Mouse (Mus musculus): ENCODE data around the gene Atrx. TPM values are rescaled to one million over a fixed set of nuclear protein-coding genes. Genes with fewer than 3 reads are reported as not detected.
"Not testable (repeated sequence)": the region's sequence is repeated elsewhere in the genome, so short reads cannot be mapped to it uniquely, and the experiment has no call there.

The Atrx gene
- 7.9 TPM for polyA plus RNA-seq (2012; fragmentation: generic; extraction: Trizol)
- long read RNA-seq, experiment 1, partial matches to known transcripts: 12 of 42 reads
- long read RNA-seq, experiment 1, other reads (novel, unspliced or antisense): 24 of 42 reads
- long read RNA-seq, experiment 2, transcript Atrx-209 (7 exons, 1,155 nt): major isoform, 5 of 152 reads
- long read RNA-seq, experiment 2, partial matches to known transcripts: 64 of 152 reads
- long read RNA-seq, experiment 2, other reads (novel, unspliced or antisense): 67 of 152 reads

DNA sequence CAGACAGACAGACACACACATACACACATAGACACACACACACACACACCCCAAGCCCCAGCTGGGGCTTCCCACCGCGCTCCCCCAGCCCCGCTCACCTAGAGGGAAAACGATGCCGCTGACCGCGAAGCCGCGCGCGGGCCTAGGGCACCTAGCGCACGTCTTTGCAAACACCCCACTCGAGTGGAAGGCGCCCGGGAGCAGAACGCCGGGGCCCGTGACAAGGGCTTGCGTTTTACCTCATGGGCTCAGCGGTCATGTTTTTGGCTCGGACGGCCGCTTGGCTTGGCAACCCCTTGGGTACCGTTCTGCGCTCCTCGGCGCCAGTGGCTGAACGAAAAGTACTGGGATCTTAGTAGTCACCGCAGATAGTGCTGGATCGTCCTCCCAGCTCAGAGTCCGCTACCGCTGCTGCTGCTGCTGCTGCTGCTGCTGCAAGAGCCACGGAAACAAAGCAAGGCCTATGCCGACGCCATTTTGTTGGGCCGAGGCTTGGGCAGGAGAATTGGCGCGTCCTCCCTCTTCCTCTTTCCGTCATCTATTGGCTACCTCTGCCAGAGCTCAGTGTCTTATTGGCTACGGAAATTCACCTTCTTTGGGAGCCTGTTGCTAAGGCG, at the start of gene Atrx:
Gene Atrx (minus strand): TSS at position 543 of the 617 bp plus-strand sequence.
- Histone ChIP-seq H3K36me3 (ENCODE audit: control insufficient read depth, insufficient read depth) (peaks cover 3% of the 10 kb centered on the region), H3K27me3 (ENCODE audit: control insufficient read depth, insufficient read depth, insufficient read length) (no peaks in the 10 kb centered on the region), H3K79me3 (ENCODE audit: low read depth) (peaks cover 42% of the 10 kb centered on the region), H3K4me3 (ENCODE audit: insufficient read depth, poor library complexity, severe bottlenecking) (peak within 1 kb of the TSS; percentile 66), H3K79me2 (ENCODE audit: control insufficient read depth, insufficient read depth) (peaks cover 52% of the 10 kb centered on the region), H3ac (ENCODE audit: control insufficient read depth, insufficient read length, low read depth) (peak within 1 kb of the TSS; percentile 84)
- no peak for TF ChIP-seq USF1 (IDR thresholded peaks at IDR 0.05; ENCODE audit: low read depth)
- TF ChIP-seq CTCF (IDR thresholded peaks at IDR 0.05; ENCODE audit: control insufficient read depth, insufficient read depth, insufficient read length): no peak
- TF ChIP-seq MAX (IDR thresholded peaks at IDR 0.05): no peak
- TF ChIP-seq CEBPB (IDR thresholded peaks at IDR 0.05; ENCODE audit: low read depth): no peak

DNA sequence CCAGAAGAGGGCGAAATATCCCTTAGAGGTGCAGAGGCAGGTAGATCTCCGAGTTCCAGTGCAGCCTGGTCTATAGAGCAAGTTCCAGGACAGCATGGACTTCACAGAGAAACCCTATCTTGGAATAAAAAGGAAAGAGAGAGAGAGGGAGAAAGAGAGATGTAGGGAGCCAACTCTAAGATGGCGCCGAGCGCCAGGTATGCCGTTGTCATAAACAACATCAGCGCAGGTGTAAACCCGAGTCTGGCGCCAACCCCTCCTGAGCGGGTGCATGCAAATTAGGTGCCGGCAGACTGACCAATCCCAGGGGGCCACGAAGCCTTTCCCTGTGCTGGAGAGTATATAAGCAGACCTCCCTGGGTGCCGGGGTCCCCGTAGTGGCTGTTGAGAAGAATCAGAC, 27.9 kb upstream of the Atrx start:
- H3K36me3 ChIP-seq (ENCODE audit: control insufficient read depth, insufficient read depth); H3ac ChIP-seq (ENCODE audit: control insufficient read depth, insufficient read length, low read depth); H3K4me3 ChIP-seq (ENCODE audit: insufficient read depth, poor library complexity, severe bottlenecking); H3K79me2 ChIP-seq (ENCODE audit: control insufficient read depth, insufficient read depth); H3K27me3 ChIP-seq (ENCODE audit: control insufficient read depth, insufficient read depth, insufficient read length); H3K79me3 ChIP-seq (ENCODE audit: low read depth): not testable (repeated sequence)

DNA sequence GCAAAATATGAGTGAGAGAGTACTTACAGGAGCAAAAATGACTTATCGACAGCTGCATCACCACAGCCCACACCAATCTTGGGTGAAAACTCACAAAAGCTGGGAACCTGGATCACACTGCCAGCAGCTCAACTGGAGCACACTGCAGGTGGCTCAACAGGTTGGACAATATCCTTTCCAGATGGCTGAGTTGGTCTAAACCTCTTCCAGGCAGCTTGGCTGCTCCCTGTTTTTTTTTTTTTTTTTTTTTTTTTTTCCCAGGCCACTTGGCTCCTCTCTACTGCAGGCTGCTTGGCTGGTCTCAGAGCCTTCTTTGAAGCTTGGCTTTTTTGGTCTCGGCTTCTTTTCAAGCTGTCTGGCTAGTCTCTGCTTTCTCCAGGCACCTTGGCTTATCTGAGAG, 24.8 kb upstream of the Atrx start:
- Histone ChIP-seq H3K27me3 (ENCODE audit: control insufficient read depth, insufficient read depth, insufficient read length) (no peaks in the 10 kb centered on the region), H3K79me2 (ENCODE audit: control insufficient read depth, insufficient read depth) (no peaks in the 10 kb centered on the region), H3K4me3 (ENCODE audit: insufficient read depth, poor library complexity, severe bottlenecking) (no peak overlapping the region), H3K79me3 (ENCODE audit: low read depth) (no peaks in the 10 kb centered on the region), H3K36me3 (ENCODE audit: control insufficient read depth, insufficient read depth) (no peaks in the 10 kb centered on the region), H3ac (ENCODE audit: control insufficient read depth, insufficient read length, low read depth) (no peak overlapping the region)
- TF ChIP-seq FOSL1 (IDR thresholded peaks at IDR 0.05; ENCODE audit: insufficient read depth, low read length, poor library complexity, severe bottlenecking) (no peak), CEBPB (IDR thresholded peaks at IDR 0.05; ENCODE audit: low read depth) (no peak), MYOG (IDR thresholded peaks at IDR 0.05; ENCODE audit: control insufficient read depth, extremely low read depth, insufficient read length) (no peak), USF1 (IDR thresholded peaks at IDR 0.05; ENCODE audit: low read depth) (no peak), MYOD1 (IDR thresholded peaks at IDR 0.05; ENCODE audit: control insufficient read depth, insufficient read length, low read depth) (no peak), MAX (IDR thresholded peaks at IDR 0.05) (no peak), CTCF (IDR thresholded peaks at IDR 0.05; ENCODE audit: control insufficient read depth, insufficient read depth, insufficient read length) (no peak)

- TF ChIP-seq FOSL1 (IDR thresholded peaks at IDR 0.05; ENCODE audit: insufficient read depth, low read length, poor library complexity, severe bottlenecking): no peak
- H3K79me2 ChIP-seq (ENCODE audit: control insufficient read depth, insufficient read depth): no peaks in the 10 kb centered on the region
- no peak overlapping the region for H3K4me3 ChIP-seq (ENCODE audit: insufficient read depth, poor library complexity, severe bottlenecking)
- no peaks in the 10 kb centered on the region for H3K79me3 ChIP-seq (ENCODE audit: low read depth)
- H3K27me3 ChIP-seq (ENCODE audit: control insufficient read depth, insufficient read depth, insufficient read length): no peaks in the 10 kb centered on the region
- no peaks in the 10 kb centered on the region for H3K36me3 ChIP-seq (ENCODE audit: control insufficient read depth, insufficient read depth)
- H3ac ChIP-seq (ENCODE audit: control insufficient read depth, insufficient read length, low read depth): no peak overlapping the region
These were observed 17.2 kb upstream of the Atrx start for GRCm38 (mm10) chrX:105946357-105946756.

- no peaks in the 10 kb centered on the region for H3K27me3 ChIP-seq (ENCODE audit: control insufficient read depth, insufficient read depth, insufficient read length)
- no peaks in the 10 kb centered on the region for H3K79me2 ChIP-seq (ENCODE audit: control insufficient read depth, insufficient read depth)
- no peak overlapping the region for H3ac ChIP-seq (ENCODE audit: control insufficient read depth, insufficient read length, low read depth)
- no peak overlapping the region for H3K4me3 ChIP-seq (ENCODE audit: insufficient read depth, poor library complexity, severe bottlenecking)
- no peaks in the 10 kb centered on the region for H3K79me3 ChIP-seq (ENCODE audit: low read depth)
- no peaks in the 10 kb centered on the region for H3K36me3 ChIP-seq (ENCODE audit: control insufficient read depth, insufficient read depth)
- TF ChIP-seq CTCF (IDR thresholded peaks at IDR 0.05; ENCODE audit: control insufficient read depth, insufficient read depth, insufficient read length) (no peak), FOSL1 (IDR thresholded peaks at IDR 0.05; ENCODE audit: insufficient read depth, low read length, poor library complexity, severe bottlenecking) (no peak), MYOD1 (IDR thresholded peaks at IDR 0.05; ENCODE audit: control insufficient read depth, insufficient read length, low read depth) (no peak), CEBPB (IDR thresholded peaks at IDR 0.05; ENCODE audit: low read depth) (no peak), MYOG (IDR thresholded peaks at IDR 0.05; ENCODE audit: control insufficient read depth, extremely low read depth, insufficient read length) (no peak), USF1 (IDR thresholded peaks at IDR 0.05; ENCODE audit: low read depth) (no peak), MAX (IDR thresholded peaks at IDR 0.05) (no peak)
These were observed 10.0 kb upstream of the Atrx start for GRCm38 (mm10) chrX:105939245-105939644.

DNA sequence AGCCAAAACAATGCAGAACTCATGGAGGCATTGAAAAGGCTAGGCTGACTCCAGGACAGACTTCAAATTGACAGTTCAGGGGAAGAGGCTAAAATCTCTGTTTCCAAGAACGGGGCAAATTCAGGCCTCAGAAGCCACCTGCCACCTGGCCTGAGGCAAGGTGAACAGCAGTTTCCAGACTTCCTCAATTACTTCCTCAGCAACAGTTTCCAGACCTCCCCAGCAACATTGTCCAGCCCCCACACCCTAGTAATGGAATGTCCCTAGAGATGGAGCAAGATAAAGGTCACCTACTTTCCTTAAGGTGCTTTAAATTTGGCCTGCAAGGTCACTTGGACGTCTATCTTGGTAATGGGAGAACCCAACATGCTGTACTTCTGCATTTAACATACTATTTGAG, 8.5 kb upstream of the Atrx start:
- no peak overlapping the region for H3K4me3 ChIP-seq (ENCODE audit: insufficient read depth, poor library complexity, severe bottlenecking)
- H3ac ChIP-seq (ENCODE audit: control insufficient read depth, insufficient read length, low read depth): no peak overlapping the region
- H3K36me3 ChIP-seq (ENCODE audit: control insufficient read depth, insufficient read depth): no peaks in the 10 kb centered on the region
- no peaks in the 10 kb centered on the region for H3K79me2 ChIP-seq (ENCODE audit: control insufficient read depth, insufficient read depth)
- no peaks in the 10 kb centered on the region for H3K27me3 ChIP-seq (ENCODE audit: control insufficient read depth, insufficient read depth, insufficient read length)
- no peak for TF ChIP-seq CEBPB (IDR thresholded peaks at IDR 0.05; ENCODE audit: low read depth)
- no peak for TF ChIP-seq MAX (IDR thresholded peaks at IDR 0.05)
- no peak for TF ChIP-seq MYOD1 (IDR thresholded peaks at IDR 0.05; ENCODE audit: control insufficient read depth, insufficient read length, low read depth)
- no peak for TF ChIP-seq CTCF (IDR thresholded peaks at IDR 0.05; ENCODE audit: control insufficient read depth, insufficient read depth, insufficient read length)
- no peak for TF ChIP-seq FOSL1 (IDR thresholded peaks at IDR 0.05; ENCODE audit: insufficient read depth, low read length, poor library complexity, severe bottlenecking)
- no peak for TF ChIP-seq MYOG (IDR thresholded peaks at IDR 0.05; ENCODE audit: control insufficient read depth, extremely low read depth, insufficient read length)
- TF ChIP-seq USF1 (IDR thresholded peaks at IDR 0.05; ENCODE audit: low read depth): no peak
- H3K79me3 ChIP-seq (ENCODE audit: low read depth): no peaks in the 10 kb centered on the region

Data from C2C12 (cell line).